Mouse (Mus musculus): ENCODE measurements at regions not wholly inside any gene's neighbourhood (a gene's known extent, or its start where the extent isn't known, plus 50 kb on each side); places are given as distances from the start of the nearest gene placed in this dataset.

DNA sequence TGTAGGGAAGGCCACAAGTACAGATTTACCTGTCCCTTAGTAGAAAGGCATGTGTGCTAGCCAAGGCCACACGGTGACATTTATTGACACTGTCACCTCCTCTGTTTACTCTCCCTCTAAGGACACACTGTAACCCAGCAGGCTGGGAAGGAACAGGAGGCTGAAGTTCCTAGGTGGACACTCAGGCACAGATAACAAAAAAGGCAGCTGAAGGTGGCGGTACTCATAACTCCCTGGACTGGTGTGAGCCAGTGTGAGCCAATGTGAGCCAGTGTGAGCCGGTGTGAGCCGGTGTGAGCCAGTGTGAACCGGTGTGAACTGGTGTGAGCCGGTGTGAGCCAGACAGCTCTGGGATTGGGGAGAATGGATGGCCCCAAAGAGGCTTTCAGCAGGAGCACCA, 68.5 kb upstream of the Slc2a1 start:
- H3K4me1 ChIP-seq (ENCODE audit: control insufficient read depth, insufficient read depth, low read length) = no peaks in the 10 kb centered on the region
- TF ChIP-seq CTCF (IDR thresholded peaks at IDR 0.05; ENCODE audit: extremely low read depth, insufficient read depth, low read length) (no peak), POLR2A (IDR thresholded peaks at IDR 0.05; ENCODE audit: extremely low read depth, insufficient read depth, low read length) (no peak)
- 0 out of 2 replicates have a peak overlapping the region, but pooled peaks have one; percentile 78 for H3K27ac ChIP-seq (ENCODE audit: insufficient read depth, low read length)
- no peak overlapping the region for H3K4me3 ChIP-seq (ENCODE audit: insufficient read depth, low read length)

DNA sequence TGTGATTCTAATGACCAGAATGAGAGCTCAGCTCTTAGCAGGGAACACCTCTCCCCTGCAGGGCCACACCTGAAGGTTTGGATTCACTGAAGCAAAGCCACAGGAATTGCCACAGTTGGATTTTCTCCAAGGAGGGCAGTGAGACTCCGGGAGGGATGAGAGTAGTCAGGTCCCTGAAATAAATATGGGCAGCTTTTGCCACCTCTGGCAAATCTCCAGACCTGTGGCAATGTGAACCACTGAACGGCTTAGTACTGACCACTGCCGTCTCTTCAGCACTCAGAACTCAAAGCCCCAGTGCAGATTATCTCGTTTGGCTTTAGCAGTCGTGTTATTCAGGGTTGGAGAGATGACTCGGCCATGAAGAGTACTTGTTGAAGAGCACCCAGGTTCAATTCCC, 66.9 kb upstream of the Slc2a1 start:
- Histone ChIP-seq H3K27ac (ENCODE audit: insufficient read depth, low read length) (no peak overlapping the region), H3K4me1 (ENCODE audit: control insufficient read depth, insufficient read depth, low read length) (no peaks in the 10 kb centered on the region), H3K4me3 (ENCODE audit: insufficient read depth, low read length) (no peak overlapping the region)
- TF ChIP-seq POLR2A (IDR thresholded peaks at IDR 0.05; ENCODE audit: extremely low read depth, insufficient read depth, low read length) (no peak), CTCF (IDR thresholded peaks at IDR 0.05; ENCODE audit: extremely low read depth, insufficient read depth, low read length) (no peak)

DNA sequence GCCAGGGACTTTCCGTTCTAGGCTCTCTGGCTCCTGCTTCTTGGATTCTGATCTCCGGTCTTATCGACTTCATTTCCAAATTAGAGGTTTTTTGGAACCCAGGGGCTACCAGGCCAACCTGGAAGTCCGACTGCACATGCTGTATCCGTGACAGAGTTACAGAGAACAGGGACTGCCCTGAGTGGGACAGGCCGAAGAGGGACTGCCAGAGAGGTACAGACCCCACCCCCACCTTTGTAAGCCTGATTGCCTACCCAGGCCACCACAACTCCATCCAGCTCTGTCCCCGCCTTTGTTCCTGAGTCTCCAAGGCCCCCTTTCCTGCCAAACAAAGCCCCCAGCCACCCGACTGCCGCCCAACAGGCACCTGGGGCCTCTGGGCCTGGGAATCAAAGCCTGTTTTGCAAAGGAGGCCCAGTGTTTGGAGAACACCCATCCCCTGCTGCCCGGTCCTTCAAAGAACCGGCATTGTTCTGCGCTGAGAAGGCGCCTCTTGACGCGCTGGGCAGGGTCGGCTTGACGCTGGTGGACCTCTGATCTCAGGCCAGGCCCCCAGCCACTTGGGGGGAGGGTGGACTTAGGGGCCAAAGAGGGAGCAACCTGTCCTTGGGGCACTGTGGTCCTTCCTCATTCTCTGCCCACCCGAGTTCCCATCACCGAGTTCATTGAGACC, 64.4 kb upstream of the Slc2a1 start:
- H3K4me1 ChIP-seq (ENCODE audit: control insufficient read depth, insufficient read depth, low read length) = no peaks in the 10 kb centered on the region
- no peak overlapping the region for H3K4me3 ChIP-seq (ENCODE audit: insufficient read depth, low read length)
- H3K27ac ChIP-seq (ENCODE audit: insufficient read depth, low read length) = peak overlapping the region; percentile 88; the same call in 1 of the 2 replicates

DNA sequence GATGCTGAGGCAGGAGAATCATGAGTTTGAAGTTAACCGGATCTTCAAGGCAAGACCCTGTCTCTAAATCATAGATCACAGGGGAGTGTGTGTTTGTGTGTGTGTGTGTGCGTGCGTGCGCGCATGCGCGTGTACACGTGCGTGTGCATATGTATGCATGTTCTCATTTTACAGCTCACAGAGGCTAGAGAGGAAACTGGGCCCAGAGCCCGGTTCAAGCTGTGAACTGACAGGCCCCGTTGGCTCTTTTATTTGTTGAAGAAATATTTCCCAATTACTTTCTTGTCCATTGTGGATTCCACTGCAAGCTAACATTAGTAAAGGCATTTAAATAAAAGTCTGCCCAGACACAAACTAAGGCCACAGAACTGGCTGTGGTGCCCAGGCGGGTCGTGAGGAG, 63.7 kb upstream of the Slc2a1 start:
- TF ChIP-seq CTCF (IDR thresholded peaks at IDR 0.05; ENCODE audit: extremely low read depth, insufficient read depth, low read length) (no peak), POLR2A (IDR thresholded peaks at IDR 0.05; ENCODE audit: extremely low read depth, insufficient read depth, low read length) (no peak)
- Histone ChIP-seq H3K4me1 (ENCODE audit: control insufficient read depth, insufficient read depth, low read length) (no peaks in the 10 kb centered on the region), H3K4me3 (ENCODE audit: insufficient read depth, low read length) (no peak overlapping the region; the same call in 1 of the 2 replicates), H3K27ac (ENCODE audit: insufficient read depth, low read length) (peak overlapping the region; percentile 88)

More for the DNA sequence above, 64.4 kb upstream of the Slc2a1 start:
- no peak for TF ChIP-seq CTCF (IDR thresholded peaks at IDR 0.05; ENCODE audit: extremely low read depth, insufficient read depth, low read length)
- no peak for TF ChIP-seq POLR2A (IDR thresholded peaks at IDR 0.05; ENCODE audit: extremely low read depth, insufficient read depth, low read length)

DNA sequence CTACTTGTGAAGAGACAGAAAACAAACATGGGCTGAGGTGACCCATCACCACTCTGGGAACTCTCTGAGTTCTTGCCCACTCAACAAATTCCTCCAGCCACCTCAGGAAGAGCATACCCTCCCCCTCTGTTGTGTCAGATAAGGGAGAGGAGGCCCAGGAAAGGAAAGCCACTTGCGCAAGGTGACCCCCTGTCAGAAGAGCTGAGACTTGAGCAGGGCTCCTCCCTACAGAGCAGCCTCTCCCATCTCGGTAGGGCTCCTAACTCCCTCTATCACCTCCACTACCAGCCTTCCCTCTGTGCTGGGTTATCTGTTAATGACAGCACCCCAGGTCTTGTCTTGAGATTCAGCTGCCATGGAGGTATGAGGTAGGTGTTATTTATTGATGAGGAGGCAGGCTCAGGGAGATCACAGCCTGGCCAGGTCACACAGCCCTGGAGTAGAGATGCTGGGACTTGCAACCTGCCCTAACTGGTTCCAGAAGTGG, 57.6 kb upstream of the Slc2a1 start:
- Histone ChIP-seq H3K4me3 (ENCODE audit: insufficient read depth, low read length) (no peak overlapping the region), H3K27ac (ENCODE audit: insufficient read depth, low read length) (no peak overlapping the region), H3K4me1 (ENCODE audit: control insufficient read depth, insufficient read depth, low read length) (no peaks in the 10 kb centered on the region)
- TF ChIP-seq CTCF (IDR thresholded peaks at IDR 0.05; ENCODE audit: extremely low read depth, insufficient read depth, low read length) (no peak), POLR2A (IDR thresholded peaks at IDR 0.05; ENCODE audit: extremely low read depth, insufficient read depth, low read length) (no peak)

DNA sequence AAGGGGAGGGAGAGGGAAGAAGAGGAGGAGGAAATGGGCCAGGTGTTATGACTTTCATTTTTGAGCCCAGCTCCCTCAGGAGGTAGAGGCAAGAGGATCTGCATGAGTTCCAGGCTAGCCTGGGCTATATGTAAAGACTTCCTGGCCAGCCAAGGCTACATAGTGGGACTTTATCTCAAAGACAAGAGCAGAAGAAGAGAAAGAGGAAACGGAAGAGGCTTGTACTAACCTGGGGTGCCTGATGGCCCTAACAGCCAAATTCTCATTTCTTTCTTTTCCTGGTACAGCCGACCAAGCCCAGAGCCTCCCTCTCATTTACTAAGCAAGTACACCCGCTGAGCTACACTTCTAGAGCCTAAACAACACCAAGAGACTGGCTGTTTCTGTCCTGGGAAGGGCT, 56.0 kb upstream of the Slc2a1 start:
- no peak for TF ChIP-seq CTCF (IDR thresholded peaks at IDR 0.05; ENCODE audit: extremely low read depth, insufficient read depth, low read length)
- no peak for TF ChIP-seq POLR2A (IDR thresholded peaks at IDR 0.05; ENCODE audit: extremely low read depth, insufficient read depth, low read length)
- no peak overlapping the region for H3K27ac ChIP-seq (ENCODE audit: insufficient read depth, low read length)
- no peak overlapping the region for H3K4me3 ChIP-seq (ENCODE audit: insufficient read depth, low read length)
- H3K4me1 ChIP-seq (ENCODE audit: control insufficient read depth, insufficient read depth, low read length) = no peaks in the 10 kb centered on the region

DNA sequence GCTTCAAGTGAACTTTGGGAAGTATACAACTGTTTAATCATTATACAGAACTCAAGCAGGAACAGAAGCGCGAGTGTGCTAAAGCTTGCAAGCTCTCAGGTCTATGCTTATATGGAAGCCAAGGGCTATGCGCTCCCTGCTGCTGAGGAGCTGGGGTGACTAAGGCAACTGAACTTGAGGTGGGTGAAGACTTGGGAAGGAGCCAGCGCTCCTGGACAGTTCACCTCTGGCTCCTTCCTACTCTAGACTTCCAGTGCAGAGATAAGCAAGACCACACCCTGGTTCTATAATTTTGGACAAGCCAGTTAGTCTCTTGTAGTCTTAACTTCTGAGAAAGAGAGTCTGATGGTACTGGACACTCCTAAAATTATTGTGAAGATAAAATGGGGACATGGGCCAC, 55.3 kb upstream of the Slc2a1 start:
- Histone ChIP-seq H3K4me3 (ENCODE audit: insufficient read depth, low read length) (no peak overlapping the region), H3K4me1 (ENCODE audit: control insufficient read depth, insufficient read depth, low read length) (no peaks in the 10 kb centered on the region), H3K27ac (ENCODE audit: insufficient read depth, low read length) (no peak overlapping the region)
- TF ChIP-seq POLR2A (IDR thresholded peaks at IDR 0.05; ENCODE audit: extremely low read depth, insufficient read depth, low read length) (no peak), CTCF (IDR thresholded peaks at IDR 0.05; ENCODE audit: extremely low read depth, insufficient read depth, low read length) (no peak)

DNA sequence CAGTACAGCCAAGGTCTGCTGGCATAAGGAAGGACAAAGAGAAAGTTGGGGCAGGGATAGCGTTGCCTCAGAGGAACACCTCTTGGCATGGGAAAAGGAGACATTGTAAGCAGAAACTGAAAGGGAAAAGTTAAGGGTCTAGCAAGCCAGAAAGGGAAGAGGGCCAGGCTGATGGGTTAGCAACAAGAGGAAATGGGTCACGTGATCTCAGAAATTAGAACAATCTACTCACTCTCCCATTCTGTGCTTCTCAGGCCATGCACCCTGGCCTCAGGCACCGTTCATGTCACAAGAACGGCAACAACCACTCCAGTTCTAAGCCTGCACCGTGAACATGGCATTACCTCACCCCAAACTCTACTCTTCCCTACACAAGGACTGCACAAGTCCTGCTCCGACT, 54.8 kb upstream of the Slc2a1 start:
- Histone ChIP-seq H3K4me3 (ENCODE audit: insufficient read depth, low read length) (no peak overlapping the region), H3K27ac (ENCODE audit: insufficient read depth, low read length) (no peak overlapping the region), H3K4me1 (ENCODE audit: control insufficient read depth, insufficient read depth, low read length) (no peaks in the 10 kb centered on the region)
- TF ChIP-seq POLR2A (IDR thresholded peaks at IDR 0.05; ENCODE audit: extremely low read depth, insufficient read depth, low read length) = no peak
- no peak for TF ChIP-seq CTCF (IDR thresholded peaks at IDR 0.05; ENCODE audit: extremely low read depth, insufficient read depth, low read length)

DNA sequence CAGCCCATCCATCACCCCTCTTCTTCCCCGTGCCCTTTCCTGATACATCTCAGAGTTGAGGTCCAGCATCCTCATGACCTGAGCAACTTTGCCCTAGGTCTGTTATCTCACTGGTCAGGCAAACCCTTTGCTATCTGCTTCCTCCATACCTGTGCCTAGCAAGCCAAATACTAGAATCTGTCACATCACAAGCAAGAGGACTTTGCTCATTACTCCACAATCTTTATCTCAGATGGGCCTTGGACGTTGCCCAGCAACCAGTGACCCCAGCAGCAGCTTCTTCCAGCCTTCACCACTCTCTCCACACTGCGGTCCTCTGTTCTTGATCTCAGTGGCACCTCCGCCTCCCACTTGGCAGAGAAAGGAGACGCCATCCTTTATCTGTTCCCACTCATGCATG, 54.4 kb upstream of the Slc2a1 start:
- Histone ChIP-seq H3K4me1 (ENCODE audit: control insufficient read depth, insufficient read depth, low read length) (no peaks in the 10 kb centered on the region), H3K27ac (ENCODE audit: insufficient read depth, low read length) (no peak overlapping the region), H3K4me3 (ENCODE audit: insufficient read depth, low read length) (no peak overlapping the region)
- TF ChIP-seq CTCF (IDR thresholded peaks at IDR 0.05; ENCODE audit: extremely low read depth, insufficient read depth, low read length) = no peak
- no peak for TF ChIP-seq POLR2A (IDR thresholded peaks at IDR 0.05; ENCODE audit: extremely low read depth, insufficient read depth, low read length)

DNA sequence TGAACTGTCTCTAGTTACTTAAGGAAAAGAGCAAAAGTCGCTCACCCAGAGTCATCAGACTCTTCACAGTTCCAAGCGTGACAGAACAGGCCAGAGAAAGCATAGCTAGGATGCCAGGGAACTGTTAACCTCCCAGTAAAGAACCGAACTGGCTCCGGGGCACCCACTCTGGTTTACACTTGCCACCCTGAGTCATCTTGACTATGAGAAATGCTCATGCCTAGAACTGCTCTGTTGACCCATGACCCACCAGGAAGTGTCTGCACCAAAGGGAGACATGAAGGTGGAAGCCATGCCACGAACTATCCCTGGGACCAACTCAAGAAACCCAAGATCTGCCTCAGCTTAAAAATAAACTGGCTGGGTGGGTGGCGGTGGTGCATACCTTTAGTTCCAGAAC, 51.3 kb upstream of the Slc2a1 start:
- no peak for TF ChIP-seq POLR2A (IDR thresholded peaks at IDR 0.05; ENCODE audit: extremely low read depth, insufficient read depth, low read length)
- TF ChIP-seq CTCF (IDR thresholded peaks at IDR 0.05; ENCODE audit: extremely low read depth, insufficient read depth, low read length) = no peak
- Histone ChIP-seq H3K4me1 (ENCODE audit: control insufficient read depth, insufficient read depth, low read length) (no peaks in the 10 kb centered on the region), H3K4me3 (ENCODE audit: insufficient read depth, low read length) (no peak overlapping the region), H3K27ac (ENCODE audit: insufficient read depth, low read length) (no peak overlapping the region)

All from cortical plate, adult 2 months (tissue).